Comparison of ENCODE assay signal across 13 mouse cellular contexts in genomic region chr8:70281001-70281400, GRCm38 (mm10). TPM values are rescaled to one million over a fixed set of nuclear protein-coding genes. Genes with fewer than 3 reads are reported as not detected.
A peak's percentile ranks its signal among the peaks of the same experiment; 100 is the strongest.
DNase-seq lines count a peak whose midpoint lies in the region; ATAC-seq lines count a peak whose summit lies in the region.
"Had no signal": no experiment of that assay in that cellular context is flagged by ENCODE, and none has a peak within 500 bp of the region (broad histone marks: within the 10 kb centered on the region; RNA-seq: fewer than 3 reads in every experiment).

No protein-coding gene starts in this region.

- H3K4me1 ChIP-seq in forebrain, embryonic 12.5 days, result peaks cover 24% of the 10 kb centered on the region
- H3K4me1 ChIP-seq in forebrain, embryonic 14.5 days (ENCODE audit: control insufficient read depth, insufficient read depth, low read length), result no peaks in the 10 kb centered on the region
- H3K4me1 ChIP-seq in hindbrain, embryonic 16.5 days (ENCODE audit: control insufficient read depth, insufficient read depth, low read depth, low read length), result peaks cover 12% of the 10 kb centered on the region
- H3K4me1 ChIP-seq in hindbrain, embryonic 12.5 days, result peaks cover 18% of the 10 kb centered on the region
- peaks cover 33% of the 10 kb centered on the region for H3K4me1 ChIP-seq in lung, embryonic 15.5 days

- 32% methylated on average over 3 of the region's 3 CpGs for WGBS in forebrain, embryonic 12.5 days
- 37% methylated on average over 3 of the region's 3 CpGs for WGBS in forebrain, embryonic 14.5 days
- WGBS in hindbrain, embryonic 16.5 days, result 49% methylated on average over 3 of the region's 3 CpGs
- WGBS in hindbrain, embryonic 12.5 days, result 55% methylated on average over 3 of the region's 3 CpGs
- WGBS in lung, embryonic 15.5 days, result 26% methylated on average over 3 of the region's 3 CpGs

- DNase-seq in forebrain, embryonic 14.5 days (ENCODE audit: low spot score), result no peak
- DNase-seq in lung, postnatal 36 days, result no peak
- DNase-seq in lung, postnatal 4 days, result peak; percentile 36 to 59
- DNase-seq: cerebellum, adult 18-20 months; embryo, embryonic 11 days; left cerebral cortex, postnatal 4 days had no signal

- no peaks in the 10 kb centered on the region for H3K27me3 ChIP-seq in forebrain, embryonic 12.5 days
- H3K27me3 ChIP-seq in forebrain, embryonic 14.5 days (replicated peaks; ENCODE audit: control insufficient read depth, insufficient read depth, low read length), result no peaks in the 10 kb centered on the region
- H3K27me3 ChIP-seq in hindbrain, embryonic 16.5 days (replicated peaks; ENCODE audit: control insufficient read depth, insufficient read depth, low read length), result no peaks in the 10 kb centered on the region
- no peaks in the 10 kb centered on the region for H3K27me3 ChIP-seq in hindbrain, embryonic 12.5 days
- H3K27me3 ChIP-seq in lung, embryonic 15.5 days, result no peaks in the 10 kb centered on the region
- H3K27me3 ChIP-seq: hindbrain, embryonic 15.5 days had no signal

- no peak overlapping the region for H3K4me2 ChIP-seq in forebrain, embryonic 12.5 days
- H3K4me2 ChIP-seq in forebrain, embryonic 14.5 days (ENCODE audit: low read length), result no peak overlapping the region
- no peak overlapping the region for H3K4me2 ChIP-seq in hindbrain, embryonic 16.5 days (ENCODE audit: low read length)
- H3K4me2 ChIP-seq in hindbrain, embryonic 12.5 days (replicated peaks), result no peak overlapping the region
- no peak overlapping the region for H3K4me2 ChIP-seq in lung, embryonic 15.5 days
- H3K4me2 ChIP-seq: hindbrain, embryonic 15.5 days had no signal

- no peak for ATAC-seq in forebrain, embryonic 12.5 days (ENCODE audit: low FRiP score)
- no peak for ATAC-seq in forebrain, embryonic 14.5 days
- no peak for ATAC-seq in hindbrain, embryonic 16.5 days
- no peak for ATAC-seq in hindbrain, embryonic 12.5 days (ENCODE audit: low FRiP score)
- no peak for ATAC-seq in lung, embryonic 15.5 days (ENCODE audit: borderline replicate concordance, extremely low read depth, low FRiP score, low TSS enrichment)
- ATAC-seq in frontal cortex, adult (ENCODE audit: low TSS enrichment), result no peak

- 0 out of 2 replicates have a peak overlapping the region, but pooled peaks have one; percentile 9 for H3K27ac ChIP-seq in forebrain, embryonic 12.5 days
- H3K27ac ChIP-seq in forebrain, embryonic 14.5 days (ENCODE audit: low read depth, low read length), result no peak overlapping the region; the same call in 1 of the 2 replicates
- H3K27ac ChIP-seq in hindbrain, embryonic 16.5 days (ENCODE audit: low read depth, low read length), result no peak overlapping the region
- H3K27ac ChIP-seq in hindbrain, embryonic 12.5 days, result no peak overlapping the region
- peak overlapping the region; percentile 83 for H3K27ac ChIP-seq in lung, embryonic 15.5 days
- H3K27ac ChIP-seq: hindbrain, embryonic 15.5 days had no signal

- no peak overlapping the region for H3K4me3 ChIP-seq in forebrain, embryonic 12.5 days (replicated peaks)
- no peak overlapping the region for H3K4me3 ChIP-seq in forebrain, embryonic 14.5 days (ENCODE audit: low read depth, low read length)
- no peak overlapping the region for H3K4me3 ChIP-seq in hindbrain, embryonic 16.5 days (ENCODE audit: low read length)
- no peak overlapping the region for H3K4me3 ChIP-seq in hindbrain, embryonic 12.5 days
- no peak overlapping the region for H3K4me3 ChIP-seq in lung, embryonic 15.5 days
- H3K4me3 ChIP-seq: hindbrain, embryonic 15.5 days had no signal

- peaks cover 14% of the 10 kb centered on the region for H3K36me3 ChIP-seq in forebrain, embryonic 12.5 days (replicated peaks)
- H3K36me3 ChIP-seq in forebrain, embryonic 14.5 days (ENCODE audit: control insufficient read depth, insufficient read depth, low read length), result peaks cover 12% of the 10 kb centered on the region
- H3K36me3 ChIP-seq in hindbrain, embryonic 16.5 days (ENCODE audit: control insufficient read depth, insufficient read depth, low read length), result 0 out of 2 replicates have a peak, but pooled peaks cover 5% of the 10 kb centered on the region
- H3K36me3 ChIP-seq in hindbrain, embryonic 12.5 days, result peaks cover 11% of the 10 kb centered on the region
- H3K36me3 ChIP-seq in lung, embryonic 15.5 days, result peaks cover 12% of the 10 kb centered on the region

- no peaks in the 10 kb centered on the region for H3K9me3 ChIP-seq in forebrain, embryonic 12.5 days
- no peaks in the 10 kb centered on the region for H3K9me3 ChIP-seq in forebrain, embryonic 14.5 days (replicated peaks; ENCODE audit: control insufficient read depth, low read length)
- no peaks in the 10 kb centered on the region for H3K9me3 ChIP-seq in hindbrain, embryonic 16.5 days (ENCODE audit: control insufficient read depth, low read length)
- no peaks in the 10 kb centered on the region for H3K9me3 ChIP-seq in hindbrain, embryonic 12.5 days (replicated peaks)
- no peaks in the 10 kb centered on the region for H3K9me3 ChIP-seq in lung, embryonic 15.5 days
- H3K9me3 ChIP-seq: G1E; hindbrain, embryonic 15.5 days had no signal

- no peak overlapping the region for H3K9ac ChIP-seq in forebrain, embryonic 12.5 days
- no peak overlapping the region for H3K9ac ChIP-seq in forebrain, embryonic 14.5 days (ENCODE audit: low read length)
- 0 out of 2 replicates have a peak overlapping the region, but pooled peaks have one; percentile 28 for H3K9ac ChIP-seq in hindbrain, embryonic 16.5 days (ENCODE audit: low read depth, low read length)
- H3K9ac ChIP-seq in hindbrain, embryonic 12.5 days, result no peak overlapping the region
- H3K9ac ChIP-seq in lung, embryonic 15.5 days, result no peak overlapping the region
- H3K9ac ChIP-seq: hindbrain, embryonic 15.5 days had no signal

RNA-seq across cellular contexts. Expression of gene Homer3, which starts 1.6 kb away (rescaled TPM):
- polyA plus RNA-seq in forebrain, embryonic 12.5 days (2016; fragmentation: Nextera tagmentation; extraction: Ambion mirVana), result 90.7 and 94.5 TPM in 2 replicates
- 31.5 and 42.8 TPM in 2 replicates for polyA plus RNA-seq in forebrain, embryonic 14.5 days (2014; fragmentation: Nextera tagmentation; extraction: Ambion mirVana)
- 24.4 and 24.7 TPM in 2 replicates for polyA plus RNA-seq in hindbrain, embryonic 16.5 days (2015; fragmentation: Nextera tagmentation; extraction: Ambion mirVana)
- polyA plus RNA-seq in hindbrain, embryonic 12.5 days (2016; fragmentation: Nextera tagmentation; extraction: Ambion mirVana), result 80.7 and 81.1 TPM in 2 replicates
- polyA plus RNA-seq in lung, embryonic 15.5 days (2015; fragmentation: Nextera tagmentation; extraction: Ambion mirVana), result 70.4 and 73.0 TPM in 2 replicates

RNA-seq across cellular contexts. Expression of gene Ddx49, which starts 21.3 kb away (rescaled TPM):
- polyA plus RNA-seq in forebrain, embryonic 12.5 days (2016; fragmentation: Nextera tagmentation; extraction: Ambion mirVana), result 54.0 and 54.2 TPM in 2 replicates
- 51.5 and 52.3 TPM in 2 replicates for polyA plus RNA-seq in forebrain, embryonic 14.5 days (2014; fragmentation: Nextera tagmentation; extraction: Ambion mirVana)
- 42.0 and 42.8 TPM in 2 replicates for polyA plus RNA-seq in hindbrain, embryonic 16.5 days (2015; fragmentation: Nextera tagmentation; extraction: Ambion mirVana)
- polyA plus RNA-seq in hindbrain, embryonic 12.5 days (2016; fragmentation: Nextera tagmentation; extraction: Ambion mirVana), result 49.9 and 50.8 TPM in 2 replicates
- 46.0 and 48.0 TPM in 2 replicates for polyA plus RNA-seq in lung, embryonic 15.5 days (2015; fragmentation: Nextera tagmentation; extraction: Ambion mirVana)

RNA-seq across cellular contexts. Expression of gene Cope, which starts 21.3 kb away (rescaled TPM):
- polyA plus RNA-seq in forebrain, embryonic 12.5 days (2016; fragmentation: Nextera tagmentation; extraction: Ambion mirVana), result 217 and 229 TPM in 2 replicates
- 305 and 332 TPM in 2 replicates for polyA plus RNA-seq in forebrain, embryonic 14.5 days (2014; fragmentation: Nextera tagmentation; extraction: Ambion mirVana)
- 284 and 297 TPM in 2 replicates for polyA plus RNA-seq in hindbrain, embryonic 16.5 days (2015; fragmentation: Nextera tagmentation; extraction: Ambion mirVana)
- polyA plus RNA-seq in hindbrain, embryonic 12.5 days (2016; fragmentation: Nextera tagmentation; extraction: Ambion mirVana), result 216 and 260 TPM in 2 replicates
- 332 and 336 TPM in 2 replicates for polyA plus RNA-seq in lung, embryonic 15.5 days (2015; fragmentation: Nextera tagmentation; extraction: Ambion mirVana)

RNA-seq across cellular contexts. Expression of gene Cers1, which starts 34.6 kb away (rescaled TPM):
- polyA plus RNA-seq in forebrain, embryonic 12.5 days (2016; fragmentation: Nextera tagmentation; extraction: Ambion mirVana), result 14.9 and 16.2 TPM in 2 replicates
- polyA plus RNA-seq in forebrain, embryonic 14.5 days (2014; fragmentation: Nextera tagmentation; extraction: Ambion mirVana), result 20.8 and 27.6 TPM in 2 replicates
- 40.0 and 44.3 TPM in 2 replicates for polyA plus RNA-seq in hindbrain, embryonic 16.5 days (2015; fragmentation: Nextera tagmentation; extraction: Ambion mirVana)
- 16.3 and 17.8 TPM in 2 replicates for polyA plus RNA-seq in hindbrain, embryonic 12.5 days (2016; fragmentation: Nextera tagmentation; extraction: Ambion mirVana)
- 3.1 and 3.3 TPM in 2 replicates for polyA plus RNA-seq in lung, embryonic 15.5 days (2015; fragmentation: Nextera tagmentation; extraction: Ambion mirVana)
- polyA plus RNA-seq: G1E had no signal

RNA-seq across cellular contexts. Expression of gene Armc6, which starts 46.7 kb away (rescaled TPM):
- polyA plus RNA-seq in forebrain, embryonic 12.5 days (2016; fragmentation: Nextera tagmentation; extraction: Ambion mirVana), result 35.8 and 38.0 TPM in 2 replicates
- polyA plus RNA-seq in forebrain, embryonic 14.5 days (2014; fragmentation: Nextera tagmentation; extraction: Ambion mirVana), result 79.2 and 96.7 TPM in 2 replicates
- 132 and 134 TPM in 2 replicates for polyA plus RNA-seq in hindbrain, embryonic 16.5 days (2015; fragmentation: Nextera tagmentation; extraction: Ambion mirVana)
- 48.4 and 49.2 TPM in 2 replicates for polyA plus RNA-seq in hindbrain, embryonic 12.5 days (2016; fragmentation: Nextera tagmentation; extraction: Ambion mirVana)
- polyA plus RNA-seq in lung, embryonic 15.5 days (2015; fragmentation: Nextera tagmentation; extraction: Ambion mirVana), result 24.2 and 30.1 TPM in 2 replicates

Comparison
In these comparisons a context has a peak if more than half of its experiments do, and no peak if none do; other contexts are left out.
1. H3K27ac ChIP-seq: peak in forebrain, embryonic 12.5 days (single experiment) and lung, embryonic 15.5 days (single experiment); none in forebrain, embryonic 14.5 days (single experiment), hindbrain, embryonic 16.5 days (single experiment) and hindbrain, embryonic 12.5 days (single experiment).
2. DNase-seq: peak in lung, postnatal 4 days (2 of 2); none in forebrain, embryonic 14.5 days (single experiment) and lung, postnatal 36 days (single experiment).